Mouse (Mus musculus): ENCODE results near the gene Gphb5.

GRCm38 (mm10) chr12:75362456-75362855 lies 54.1 kb downstream of the Gphb5 start:
- TF ChIP-seq CTCF (IDR thresholded peaks at IDR 0.05; ENCODE audit: low read depth, low read length) (no peak), POLR2AphosphoS5 (IDR thresholded peaks at IDR 0.05; ENCODE audit: insufficient replicate concordance, low read depth, low read length) (no peak), GATA2 (IDR thresholded peaks at IDR 0.05; ENCODE audit: borderline replicate concordance, low read depth, low read length) (no peak)

Measured in G1E (cell line).